Mouse (Mus musculus) forebrain, postnatal 0 days (tissue): Measurements from ENCODE around the gene Trpm6. TPM values are rescaled to one million over a fixed set of nuclear protein-coding genes. Genes with fewer than 3 reads are reported as not detected.

Source experiments
- ATAC-seq: fragments of 200-750 bp; cut with Nextera tagmentation; 2 replicates; pipeline ENCODE4 v1.8.0; 2017; ENCODE audit warnings: mild to moderate bottlenecking, moderate library complexity
- DNase-seq: peaks from one replicate; pipeline ENCODE4 v3.0.0-alpha.2; 2015
- H3K27ac ChIP-seq: fragments of 300-500 bp; sonication (generic); 2 replicates; pipeline ENCODE4 v1.5.1; 2014; ENCODE audit warnings: low read depth, mild to moderate bottlenecking, antibody characterized with exemption, low read length, moderate library complexity, mixed read lengths
- H3K27me3 ChIP-seq: fragments of 300-500 bp; sonication (generic); 2 replicates; pipeline ENCODE4 v1.6.1; 2014; ENCODE audit warnings: mild to moderate bottlenecking, low read length, mixed read lengths; ENCODE audit not compliant: insufficient read depth
- H3K36me3 ChIP-seq: fragments of 300-500 bp; sonication (generic); 2 replicates; pipeline ENCODE4 v1.6.1; 2014; ENCODE audit warnings: mild to moderate bottlenecking, moderate library complexity; ENCODE audit not compliant: insufficient read depth
- H3K4me1 ChIP-seq: fragments of 300-500 bp; sonication (generic); 2 replicates; pipeline ENCODE4 v1.6.1; 2014; ENCODE audit warnings: antibody characterized with exemption; ENCODE audit not compliant: insufficient read depth
- H3K4me2 ChIP-seq: fragments of 300-500 bp; sonication (generic); 2 replicates; pipeline ENCODE4 v1.6.1; 2014; ENCODE audit warnings: low read depth, mild to moderate bottlenecking, moderate library complexity
- H3K4me3 ChIP-seq: fragments of 300-500 bp; sonication (generic); 2 replicates; pipeline ENCODE4 v1.5.1; 2014; ENCODE audit warnings: low read depth, low read length, mixed read lengths
- H3K9ac ChIP-seq: fragments of 300-500 bp; sonication (generic); 2 replicates; pipeline ENCODE4 v1.6.1; 2014; ENCODE audit warnings: mild to moderate bottlenecking
- H3K9me3 ChIP-seq: fragments of 300-500 bp; sonication (generic); 2 replicates; pipeline ENCODE4 v1.6.1; 2016; ENCODE audit warnings: low read length
- CTCF ChIP-seq: sonication (generic); IDR thresholded peaks from 2 replicates; pipeline ENCODE4 v1.5.1; 2016; ENCODE audit warnings: antibody characterized with exemption, control low read depth, low read depth
- WGBS: fragments of 180-500 bp; shearing (Covaris S2); extraction: QIAGEN DNeasy Blood & Tissue Kit; methylation state at CpG from one replicate; pipeline ENCODE4 v1.1.7; 2014; 5-methylcytosine and 5-hydroxymethylcytosine counted together
- polyA plus RNA-seq: library from polyadenylated mRNA; unstranded; fragments of >200 nt; fragmentation: Nextera tagmentation; extraction: Ambion mirVana; gene quantifications from 2 replicates; pipeline ENCODE4 v1.2.1, GENCODE M21; 2015
- total RNA-seq: library from RNA; depleted of rRNA; stranded (reverse); fragments of >200 nt; gene quantifications from 2 replicates; pipeline ENCODE4 v1.2.3, GENCODE M21; 2014

The Trpm6 gene
- total and polyA plus RNA-seq, 2 experiments from 2014 or later = 0.27 to 0.29 TPM

DNA sequence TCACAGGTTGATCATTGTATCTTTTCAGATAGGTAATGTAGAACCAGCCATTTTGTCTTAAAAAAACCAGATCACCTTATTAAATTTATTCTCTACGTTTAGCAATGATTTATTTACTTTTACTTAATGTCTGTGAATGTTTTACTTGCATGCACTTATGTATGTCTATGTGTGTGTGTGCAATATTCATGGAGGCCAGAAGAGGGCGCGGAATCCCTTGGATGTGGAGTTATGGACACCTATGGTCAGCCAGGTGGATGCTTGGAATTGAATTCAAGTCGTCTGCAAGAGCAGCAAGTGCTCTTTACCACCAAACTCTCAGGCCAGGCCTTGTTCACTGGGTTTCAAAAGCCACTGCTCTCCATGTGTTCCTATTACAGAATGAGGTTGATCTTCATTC, 118.5 kb downstream of the Trpm6 start:
- Histone ChIP-seq H3K9ac (no peak overlapping the region), H3K27me3 (no peaks in the 10 kb centered on the region), H3K4me2 (no peak overlapping the region), H3K27ac (no peak overlapping the region), H3K9me3 (no peaks in the 10 kb centered on the region), H3K4me1 (peaks cover 7% of the 10 kb centered on the region; the same call in 1 of the 2 replicates), H3K36me3 (no peaks in the 10 kb centered on the region), H3K4me3 (no peak overlapping the region)
- DNase-seq (no peak), ATAC-seq (no peak)
- no peak for TF ChIP-seq CTCF
- 61% methylated on average over 4 of the region's 4 CpGs for WGBS

DNA sequence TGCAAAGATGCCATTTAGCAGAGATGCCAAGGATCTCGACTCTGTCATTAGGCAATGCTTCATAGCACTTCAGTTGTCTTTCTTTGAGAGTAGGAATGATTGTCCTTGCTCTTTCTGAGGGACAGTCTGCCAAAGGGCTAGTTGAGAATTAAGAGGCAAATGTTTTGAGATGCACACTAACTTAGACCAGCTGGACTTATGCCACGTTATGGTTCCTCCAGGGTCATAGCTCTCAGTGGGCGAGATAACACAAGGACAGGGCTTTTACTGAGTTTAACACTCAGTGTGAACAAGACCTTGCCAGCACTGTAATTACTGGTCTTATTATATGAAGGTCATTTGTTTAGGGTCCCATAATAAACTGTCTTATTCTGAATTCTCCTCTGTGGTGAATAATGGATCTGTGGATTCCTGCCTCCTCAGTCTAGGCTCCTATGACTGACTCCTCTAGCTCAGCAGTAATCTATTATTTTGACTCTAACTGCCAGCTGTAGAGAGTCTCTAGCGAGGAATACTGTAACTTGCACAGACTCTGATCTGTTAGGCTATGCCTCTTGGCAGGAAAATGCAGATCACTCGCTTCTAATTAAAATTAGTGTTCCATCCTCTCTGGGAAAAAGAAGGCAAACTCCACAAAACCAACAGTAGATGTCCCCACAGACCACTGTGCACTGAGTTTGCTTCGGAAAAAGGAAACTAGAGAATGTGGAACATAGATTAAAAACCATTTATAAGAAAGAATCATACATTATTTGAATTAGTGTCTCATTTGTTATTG, 123.2 kb downstream of the Trpm6 start:
- H3K4me3 ChIP-seq = no peak overlapping the region

GRCm38 (mm10) chr19:18873709-18874644, 124.2 kb downstream of the Trpm6 start:
- Histone ChIP-seq H3K4me3 (no peak overlapping the region), H3K4me1 (peaks cover 16% of the 10 kb centered on the region), H3K27me3 (no peaks in the 10 kb centered on the region), H3K27ac (peak overlapping the region; percentile 30; the same call in 1 of the 2 replicates), H3K4me2 (peak overlapping the region; percentile 31), H3K9me3 (no peaks in the 10 kb centered on the region), H3K36me3 (no peaks in the 10 kb centered on the region), H3K9ac (0 out of 2 replicates have a peak overlapping the region, but pooled peaks have one; percentile 11)
- ATAC-seq = peak; percentile 27
- TF ChIP-seq CTCF = no peak
- WGBS = 5% methylated on average over 16 of the region's 16 CpGs
- peak; percentile 34 for DNase-seq

More for the DNA sequence above, 123.2 kb downstream of the Trpm6 start:
- Histone ChIP-seq H3K4me1 (peaks cover 16% of the 10 kb centered on the region), H3K4me2 (no peak overlapping the region), H3K27ac (no peak overlapping the region; the same call in 1 of the 2 replicates), H3K9ac (no peak overlapping the region), H3K36me3 (no peaks in the 10 kb centered on the region), H3K9me3 (no peaks in the 10 kb centered on the region), H3K27me3 (no peaks in the 10 kb centered on the region)
- DNase-seq (peak; percentile 82), ATAC-seq (peak; percentile 95)
- peak; percentile 82 for TF ChIP-seq CTCF
- 18% methylated on average over 6 of the region's 6 CpGs for WGBS

- no peaks in the 10 kb centered on the region for H3K36me3 ChIP-seq
- H3K27me3 ChIP-seq = no peaks in the 10 kb centered on the region
- ATAC-seq (no peak), DNase-seq (no peak)
- peaks cover 2% of the 10 kb centered on the region; the same call in 1 of the 2 replicates for H3K4me1 ChIP-seq
- WGBS = 54% methylated on average over 4 of the region's 4 CpGs
- no peak overlapping the region for H3K9ac ChIP-seq
- H3K9me3 ChIP-seq = no peaks in the 10 kb centered on the region
- H3K4me2 ChIP-seq = no peak overlapping the region
- TF ChIP-seq CTCF = no peak
- no peak overlapping the region for H3K27ac ChIP-seq
- H3K4me3 ChIP-seq = no peak overlapping the region
These were observed 129.5 kb downstream of the Trpm6 start for GRCm38 (mm10) chr19:18879264-18879663.

DNA sequence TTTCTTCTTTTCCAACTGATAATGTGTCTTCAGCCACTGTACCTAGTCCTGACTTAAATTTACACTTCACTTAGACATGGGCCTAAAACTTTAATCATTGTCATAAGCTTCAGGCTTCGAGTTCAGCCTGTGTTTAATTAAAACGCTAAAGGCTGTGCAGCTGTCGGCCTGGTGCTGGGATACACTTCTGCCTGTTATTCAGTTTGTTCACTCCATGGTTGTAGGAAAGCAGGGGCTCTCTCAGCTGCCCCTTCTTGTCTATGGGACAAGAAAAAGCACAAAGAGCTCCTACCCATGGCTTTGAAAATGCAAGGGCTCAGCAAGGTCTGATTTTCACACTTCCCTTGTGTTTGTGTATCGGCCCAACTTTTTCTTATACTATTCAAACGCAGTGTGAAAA, 131.4 kb downstream of the Trpm6 start:
- Histone ChIP-seq H3K36me3 (no peaks in the 10 kb centered on the region), H3K27me3 (no peaks in the 10 kb centered on the region), H3K9ac (no peak overlapping the region), H3K9me3 (no peaks in the 10 kb centered on the region), H3K4me3 (no peak overlapping the region), H3K4me2 (no peak overlapping the region), H3K27ac (no peak overlapping the region), H3K4me1 (no peaks in the 10 kb centered on the region)
- 33% methylated on average over 5 of the region's 5 CpGs for WGBS
- DNase-seq = no peak
- TF ChIP-seq CTCF = no peak
- no peak for ATAC-seq

DNA sequence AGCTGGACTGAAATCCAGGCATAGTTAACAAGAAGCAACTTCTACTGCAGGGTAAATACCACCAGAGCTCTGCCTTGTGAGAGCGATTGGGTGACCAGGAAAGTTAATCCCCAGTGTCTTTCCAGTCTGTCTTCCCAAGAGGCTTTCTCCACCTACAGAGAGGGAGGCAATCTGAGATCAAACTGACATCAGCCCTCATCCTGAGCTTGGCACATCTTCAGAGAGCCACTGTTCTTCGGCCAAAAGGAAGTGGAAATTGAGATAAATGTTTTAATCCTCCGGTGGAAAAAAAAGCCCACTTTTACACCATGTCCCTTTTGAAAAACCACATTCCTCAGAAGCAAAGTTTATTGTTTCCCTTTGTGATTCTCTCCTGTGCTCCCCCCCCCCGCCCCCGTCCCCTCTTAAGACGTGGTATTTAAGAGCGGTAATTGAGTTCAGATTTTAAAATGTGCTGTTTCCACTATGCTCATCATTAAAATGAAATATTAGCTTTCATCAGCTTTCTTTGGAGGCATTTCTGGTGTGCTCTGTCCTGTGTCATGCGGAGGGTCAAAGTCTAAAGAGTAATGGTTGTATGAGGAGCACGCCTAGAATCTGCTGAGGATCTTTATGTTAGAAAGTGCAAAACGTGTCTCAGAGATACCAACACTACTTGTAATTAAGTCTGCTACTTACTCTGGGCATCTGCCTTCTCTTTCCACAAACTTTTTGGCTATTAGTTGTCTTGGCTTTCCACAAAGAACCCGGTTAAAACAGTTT, 138.0 kb downstream of the Trpm6 start:
- Histone ChIP-seq H3K9ac (no peak overlapping the region), H3K4me3 (no peak overlapping the region), H3K36me3 (no peaks in the 10 kb centered on the region), H3K9me3 (no peaks in the 10 kb centered on the region), H3K4me2 (no peak overlapping the region), H3K27ac (peak overlapping the region; percentile 57; the same call in 1 of the 2 replicates), H3K4me1 (no peaks in the 10 kb centered on the region), H3K27me3 (no peaks in the 10 kb centered on the region)
- ATAC-seq (no peak), DNase-seq (no peak)
- no peak for TF ChIP-seq CTCF
- 17% methylated on average over 11 of the region's 11 CpGs for WGBS
